Mouse (Mus musculus): Measurements from ENCODE around the gene Tbx5. TPM values are rescaled to one million over a fixed set of nuclear protein-coding genes. Genes with fewer than 3 reads are reported as not detected.
"Not testable (repeated sequence)": the region's sequence is repeated elsewhere in the genome, so short reads cannot be mapped to it uniquely, and the experiment has no call there.

The Tbx5 gene
- total RNA-seq, 2 experiments from 2014 or later = not detected

GRCm38 (mm10) chr5:119841634-119842420, 9.4 kb downstream of the Tbx5 start:
- no peak for DNase-seq (ENCODE audit: low spot score in 2 of 2)

GRCm38 (mm10) chr5:119842701-119843393, 10.4 kb downstream of the Tbx5 start:
- no peak for DNase-seq (ENCODE audit: low spot score in 2 of 2)

- no peak for DNase-seq (ENCODE audit: low spot score in 2 of 2)
These were observed 10.9 kb downstream of the Tbx5 start for GRCm38 (mm10) chr5:119843394-119843777.

DNA sequence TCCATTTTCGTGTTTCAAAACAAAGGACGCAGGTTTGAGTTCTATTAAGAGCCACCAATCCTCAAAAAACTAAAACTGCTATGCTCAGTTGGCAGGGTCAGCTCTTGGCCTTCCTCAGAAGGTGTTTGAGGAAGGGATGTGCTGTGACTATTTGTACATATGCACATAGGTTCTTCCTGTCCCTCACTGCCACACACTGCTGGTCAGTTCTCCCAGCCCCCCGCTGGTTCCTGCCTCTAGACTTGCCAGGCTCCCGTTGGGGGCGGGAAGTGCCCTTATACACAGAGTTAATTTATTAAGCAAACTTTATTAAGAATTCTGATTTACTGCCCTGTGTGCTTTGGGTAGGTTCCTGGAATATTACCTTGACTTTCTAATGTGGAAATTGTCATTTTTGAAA, 11.9 kb downstream of the Tbx5 start:
- DNase-seq (ENCODE audit: low spot score in 2 of 2) = no peak

DNA sequence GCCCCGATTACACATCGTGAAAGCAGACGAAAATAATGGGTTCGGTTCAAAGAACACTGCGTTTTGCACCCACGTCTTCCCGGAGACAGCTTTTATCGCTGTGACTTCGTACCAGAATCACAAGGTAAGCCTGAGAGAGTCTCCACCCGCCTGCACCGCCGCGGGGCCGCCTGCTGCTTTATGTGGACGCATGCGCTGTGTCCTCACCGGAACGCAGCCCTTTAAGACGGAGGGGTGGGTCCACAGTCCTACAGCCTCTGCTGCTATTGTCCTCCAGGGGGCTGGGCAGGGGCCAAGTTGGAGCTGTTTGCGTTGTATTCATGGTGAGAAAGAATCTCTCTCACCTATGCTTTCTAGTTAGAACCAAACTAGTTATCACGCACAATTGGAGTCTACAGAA, 12.5 kb downstream of the Tbx5 start:
- peak in 1 of 2 experiments; percentile 15 for DNase-seq (ENCODE audit: low spot score in 2 of 2)

DNA sequence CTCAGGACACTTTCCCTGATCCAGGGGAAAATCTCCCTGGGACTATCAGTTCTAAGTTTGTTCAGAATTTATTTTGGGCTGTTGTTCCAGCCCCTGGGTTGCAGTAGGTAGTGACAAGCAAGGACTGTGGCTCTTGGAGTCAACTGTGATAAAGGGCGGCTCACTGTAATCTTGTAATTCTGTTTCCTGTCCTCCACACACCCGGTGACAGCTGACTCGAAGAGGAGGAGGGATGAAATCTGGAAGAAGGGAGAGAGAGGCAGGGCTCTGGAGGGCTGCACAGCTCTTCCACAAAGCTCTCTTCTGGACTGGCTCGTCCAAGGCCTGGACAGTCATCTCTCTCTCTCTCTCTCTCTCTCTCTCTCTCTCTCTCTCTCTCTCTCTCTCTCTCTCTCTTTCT, 24.6 kb downstream of the Tbx5 start:
- DNase-seq (ENCODE audit: low spot score in 2 of 2) = no peak

DNA sequence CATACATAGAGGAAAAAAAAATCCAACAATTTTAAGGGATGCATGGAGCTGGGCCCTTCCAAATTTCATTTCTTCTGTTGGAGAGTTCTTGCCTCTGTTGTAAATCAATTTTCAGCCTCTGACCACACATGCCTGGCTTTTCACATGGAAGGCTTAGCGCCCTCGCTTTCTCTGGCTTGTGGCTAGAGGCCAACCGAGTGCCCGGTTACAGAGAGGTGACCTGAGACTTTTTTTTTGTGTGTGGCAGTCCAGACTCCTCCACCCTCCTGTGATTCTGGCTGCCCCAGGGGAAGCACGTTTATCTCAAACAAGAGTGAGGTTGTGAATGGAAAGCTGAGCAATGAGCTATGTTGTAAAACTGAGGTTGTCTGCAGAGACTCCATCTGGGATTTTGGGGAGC, 28.8 kb downstream of the Tbx5 start:
- DNase-seq (ENCODE audit: low spot score in 2 of 2) = no peak

DNA sequence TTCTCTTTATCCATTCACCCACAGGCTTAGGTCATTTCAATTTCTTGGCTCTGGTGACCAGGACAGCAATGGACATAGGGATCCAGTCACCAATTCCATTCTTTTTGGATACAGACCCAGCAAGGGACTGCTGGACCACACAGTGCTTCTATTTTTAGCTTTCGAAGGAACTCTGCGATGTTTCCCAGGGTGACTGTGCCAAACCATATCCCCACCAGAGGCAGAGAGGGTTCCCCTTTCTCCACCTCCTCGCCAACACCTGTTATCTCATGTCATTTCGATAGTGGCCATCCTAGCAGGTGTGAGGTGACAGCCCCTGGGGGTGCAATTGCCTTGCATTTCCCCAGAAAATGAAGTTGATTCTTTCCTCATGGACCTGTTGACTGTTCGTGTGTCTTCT, 30.0 kb downstream of the Tbx5 start:
- no peak for DNase-seq (ENCODE audit: low spot score in 2 of 2)

DNA sequence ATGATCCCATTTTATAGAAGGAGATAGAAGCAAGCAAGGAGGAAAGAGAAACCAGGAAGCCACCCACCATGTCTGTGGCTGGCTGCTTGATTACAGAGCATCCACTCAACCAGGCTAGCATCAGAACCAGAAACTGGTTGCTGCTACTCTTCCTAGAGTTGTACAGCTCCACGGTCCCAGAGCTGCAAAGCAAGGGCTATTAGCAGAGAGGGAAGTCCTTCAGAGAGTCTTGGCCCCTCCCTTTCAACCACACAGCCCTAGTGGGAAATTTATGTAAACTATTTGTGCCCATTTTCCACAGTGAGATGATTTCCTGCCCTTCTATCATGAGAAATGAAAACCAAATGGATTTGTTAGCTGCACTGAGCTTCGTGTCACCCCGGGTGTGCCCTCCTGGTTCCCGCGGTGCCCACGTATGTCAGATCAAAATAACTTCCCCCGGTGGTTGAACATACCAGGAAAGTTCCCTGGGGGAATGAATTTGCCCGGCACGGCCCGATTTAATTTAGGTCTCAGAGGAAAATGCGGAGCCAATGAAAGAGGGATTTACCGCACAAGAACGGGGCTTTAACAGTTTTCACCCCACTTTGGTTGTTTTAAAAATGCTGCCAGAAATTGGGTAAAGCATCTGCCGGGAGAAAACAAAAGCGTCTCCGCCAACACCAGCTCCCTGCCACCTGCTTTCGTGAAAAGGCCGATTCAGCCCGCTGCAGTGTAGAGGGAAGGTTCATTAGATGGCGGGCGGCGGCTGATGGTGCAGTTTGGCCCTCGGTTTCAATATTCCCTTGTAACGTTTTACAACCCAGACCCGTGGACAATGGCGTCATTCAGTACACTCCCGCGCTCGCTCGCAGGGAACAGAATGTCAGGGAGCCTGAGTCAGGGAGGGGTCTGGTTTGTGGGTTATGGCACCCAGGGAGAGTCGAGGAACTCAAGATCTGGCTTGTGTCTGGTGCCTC, 34.1 kb downstream of the Tbx5 start:
- peak; percentile 47 to 51 for DNase-seq (ENCODE audit: low spot score in 2 of 2)

- DNase-seq (ENCODE audit: low spot score in 2 of 2) = no peak
These were observed 35.5 kb downstream of the Tbx5 start for GRCm38 (mm10) chr5:119867986-119868385.

DNA sequence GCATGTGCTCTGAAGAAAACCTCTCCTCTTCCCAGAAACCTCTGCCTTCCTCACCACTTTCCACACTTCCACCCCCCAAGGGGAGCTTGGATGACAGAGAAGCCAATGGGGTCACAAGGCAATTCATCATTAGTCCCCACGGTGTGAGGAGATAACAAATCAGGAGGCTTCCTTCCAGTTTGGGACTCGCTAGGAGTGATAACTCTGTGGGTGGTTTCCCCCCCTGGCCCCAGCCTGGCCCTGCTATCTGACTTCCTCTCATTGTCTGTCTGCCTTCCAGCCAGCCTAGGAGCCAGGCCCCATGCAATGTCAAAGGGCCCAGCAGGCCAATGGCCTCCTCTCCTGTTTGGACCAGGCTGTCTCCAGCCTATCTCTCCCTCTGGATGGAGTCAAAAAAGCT, 43.0 kb downstream of the Tbx5 start:
- DNase-seq (ENCODE audit: low spot score in 2 of 2) = no peak

DNA sequence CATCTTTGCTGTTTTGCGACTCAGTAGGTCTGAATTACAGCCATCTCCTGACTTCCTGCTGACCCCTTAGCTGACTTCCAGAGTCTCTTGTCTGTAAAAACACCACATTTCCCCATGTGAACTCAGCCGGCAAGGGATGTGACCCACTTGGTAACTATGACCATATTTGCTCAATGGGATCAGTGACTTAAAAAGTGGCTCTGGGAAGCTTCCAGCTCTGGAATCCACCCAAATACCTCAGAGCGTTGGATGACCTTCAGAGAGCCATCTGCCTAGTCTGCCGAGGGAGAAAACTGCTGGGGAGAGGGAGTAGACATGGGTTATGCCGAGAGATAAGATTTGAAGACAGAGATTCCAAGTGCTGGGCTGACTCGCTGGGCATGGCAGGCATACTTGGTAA, 44.7 kb downstream of the Tbx5 start:
- DNase-seq (ENCODE audit: low spot score in 2 of 2) = no peak

GRCm38 (mm10) chr5:119885595-119885994, 53.1 kb downstream of the Tbx5 start:
- no peak for DNase-seq (ENCODE audit: low spot score in 2 of 2)

DNA sequence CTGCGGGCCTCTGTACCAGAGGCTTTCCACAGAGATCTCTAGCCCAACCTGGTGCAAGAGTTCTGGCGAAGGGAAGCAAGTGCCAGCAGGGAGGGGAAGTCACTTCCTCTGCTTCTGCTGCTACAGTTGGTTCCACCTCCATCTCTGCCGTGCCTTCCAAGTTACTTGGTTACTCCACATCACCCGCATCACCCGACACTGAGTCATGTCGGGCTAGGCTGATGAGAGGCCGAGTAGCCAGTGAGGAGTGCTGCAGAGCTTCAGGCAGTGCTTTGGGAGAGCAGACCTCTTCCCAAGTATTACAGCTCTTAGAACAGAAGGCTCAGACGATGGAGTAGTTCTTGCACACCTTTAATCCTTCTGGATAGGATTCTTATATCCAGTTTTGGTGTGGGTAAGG, 54.9 kb downstream of the Tbx5 start:
- no peak for DNase-seq (ENCODE audit: low spot score in 2 of 2)

DNA sequence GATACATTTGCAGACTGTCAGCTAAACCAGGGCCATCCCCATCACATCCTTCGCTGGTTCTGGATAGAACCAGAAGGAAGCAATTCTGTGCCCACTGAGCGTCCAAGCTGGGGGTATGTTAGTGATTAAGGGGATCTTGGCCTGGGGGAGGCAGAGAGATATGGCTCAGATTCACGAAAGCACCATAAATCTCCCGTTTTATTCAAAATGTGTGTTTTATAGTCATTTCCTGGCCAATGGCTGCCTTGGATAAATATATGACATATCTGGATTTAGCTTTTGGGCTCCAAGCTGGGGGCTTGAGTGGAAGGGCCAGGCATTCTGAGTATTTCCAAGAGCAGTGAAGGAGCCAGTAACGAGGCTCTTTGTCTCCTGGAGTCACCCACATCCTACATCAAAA, 59.5 kb downstream of the Tbx5 start:
- DNase-seq (ENCODE audit: low spot score in 2 of 2) = no peak

GRCm38 (mm10) chr5:119893060-119893459, 60.6 kb downstream of the Tbx5 start:
- DNase-seq (ENCODE audit: low spot score in 2 of 2) = no peak

DNA sequence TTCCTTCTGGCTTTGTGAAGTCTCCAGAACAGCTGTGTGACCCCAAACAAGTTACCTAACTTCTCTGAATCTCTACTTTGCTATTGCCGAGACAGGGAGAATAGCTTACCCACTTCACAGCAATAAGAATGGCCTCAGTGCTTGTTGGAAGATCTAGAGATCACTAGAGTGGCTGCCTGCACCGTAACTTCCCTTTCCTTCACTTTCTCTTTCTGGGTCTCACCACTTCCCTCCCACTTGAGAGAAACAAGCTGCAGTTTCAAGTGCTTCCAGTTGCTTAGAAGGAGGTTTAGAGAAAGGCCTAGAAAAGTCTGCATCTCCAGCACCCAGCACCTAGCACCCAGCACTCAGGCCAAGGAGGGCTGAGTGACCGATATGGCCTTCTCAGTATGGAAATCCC, 64.1 kb downstream of the Tbx5 start:
- DNase-seq (ENCODE audit: low spot score in 2 of 2) = no peak

DNA sequence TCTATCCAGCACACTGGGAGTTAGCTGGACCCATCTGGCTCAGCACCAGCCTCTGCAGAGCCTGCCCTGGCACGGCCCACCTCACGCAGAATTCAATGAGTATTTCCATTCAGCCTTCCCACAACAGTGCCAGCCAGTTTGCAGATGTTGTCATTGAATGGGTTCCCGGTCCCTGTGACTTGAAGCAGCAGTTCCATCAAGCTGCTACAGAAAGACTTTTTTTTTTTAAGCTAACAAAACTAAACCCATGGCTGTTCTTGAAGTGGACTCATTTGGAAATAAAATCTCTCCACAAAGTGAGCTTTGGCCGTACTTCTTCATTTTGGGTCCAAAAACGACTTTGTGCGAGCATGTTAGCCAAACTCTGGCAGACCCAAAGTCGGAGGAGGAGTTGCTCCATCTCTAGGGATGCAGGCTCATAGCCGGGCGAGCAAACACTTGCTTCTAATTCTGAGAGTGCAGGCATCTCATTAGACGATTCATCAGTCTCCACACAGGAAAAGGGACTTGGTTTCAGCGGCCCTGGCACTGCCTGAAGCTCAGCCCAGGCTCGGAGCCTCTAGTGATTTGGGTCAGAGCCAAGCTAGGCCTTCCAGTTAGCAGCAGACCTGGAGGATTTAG, 84.2 kb downstream of the Tbx5 start:
- DNase-seq (ENCODE audit: low spot score in 2 of 2) = peak; percentile 73 to 77

DNA sequence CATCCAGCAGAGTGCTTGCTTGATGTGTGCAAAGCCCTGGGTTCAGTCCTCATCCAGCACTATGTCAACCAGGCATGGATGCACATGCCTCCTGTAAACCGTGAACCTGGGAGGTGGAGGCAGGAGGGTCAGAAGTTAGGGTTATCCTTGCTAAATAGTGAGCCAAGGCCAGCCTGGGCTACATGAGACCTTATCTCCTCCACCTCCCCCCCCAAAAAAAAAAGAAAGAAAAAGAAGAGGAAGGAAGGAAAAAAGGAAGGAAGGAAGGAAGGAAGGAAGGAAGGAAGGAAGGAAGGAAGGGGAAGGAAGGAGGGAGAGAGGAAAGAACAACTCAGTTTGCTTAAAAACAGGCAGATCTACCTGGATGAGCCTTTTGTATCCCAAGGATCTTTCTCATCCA, 85.9 kb downstream of the Tbx5 start:
- not testable (repeated sequence) for DNase-seq (ENCODE audit: low spot score in 2 of 2)

DNA sequence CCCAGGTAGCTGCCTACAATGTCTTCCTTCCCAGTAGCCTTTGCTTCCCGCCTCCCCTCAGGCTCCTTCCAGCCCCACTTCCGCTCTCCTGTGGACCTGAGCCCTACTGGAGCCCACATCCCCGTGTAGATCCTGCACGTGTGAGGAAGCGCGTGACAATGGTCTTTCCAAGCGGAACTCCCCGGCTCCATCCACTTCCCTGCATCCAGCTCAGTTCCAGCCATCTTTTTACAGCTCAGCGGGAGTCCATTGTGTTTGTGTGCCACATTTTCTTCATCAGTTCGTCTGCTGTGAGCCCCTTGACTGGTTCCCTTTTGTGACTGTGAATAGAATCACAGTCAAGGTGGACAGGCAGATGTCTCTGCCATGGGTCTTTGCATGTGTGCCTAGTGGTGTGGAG, 88.5 kb downstream of the Tbx5 start:
- DNase-seq (ENCODE audit: low spot score in 2 of 2) = no peak

DNA sequence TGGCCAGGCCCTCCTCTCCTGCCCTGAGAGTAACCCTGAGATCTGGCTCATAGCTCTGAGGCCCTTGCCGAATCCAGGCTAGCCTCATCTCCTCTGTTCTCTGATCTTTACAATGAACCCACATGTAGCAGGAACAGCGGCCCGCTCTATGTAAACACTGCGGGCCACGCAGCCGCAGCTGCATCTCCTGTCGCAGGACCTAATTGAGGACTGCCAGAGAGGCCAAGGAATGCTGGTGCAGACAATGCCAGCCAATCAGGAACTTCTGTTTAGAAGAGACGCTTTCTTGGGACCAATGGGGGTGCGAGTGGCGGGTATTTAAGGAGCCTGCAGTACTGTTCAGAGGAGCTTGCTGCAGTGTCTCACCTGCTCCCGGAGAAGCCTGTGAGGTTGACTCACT, 89.8 kb downstream of the Tbx5 start:
- no peak for DNase-seq (ENCODE audit: low spot score in 2 of 2)

Measured in layer of hippocampus, postnatal 10 days (tissue).